19 mouse cellular contexts compared by ENCODE assay signal in genomic region chr12:32109201-32109600, GRCm38 (mm10). TPM values are rescaled to one million over a fixed set of nuclear protein-coding genes. Genes with fewer than 3 reads are reported as not detected.
DNase-seq lines count a peak whose midpoint lies in the region; ATAC-seq and TF ChIP-seq lines count a peak whose summit lies in the region.
"Had no signal": no experiment of that assay in that cellular context is flagged by ENCODE, and none has a peak within 500 bp of the region (broad histone marks: within the 10 kb centered on the region; RNA-seq: fewer than 3 reads in every experiment).

No protein-coding gene starts in this region.

- no peak for ATAC-seq in lung, postnatal 0 days
- no peak for ATAC-seq in liver, embryonic 15.5 days (ENCODE audit: insufficient read depth)
- ATAC-seq in kidney, embryonic 16.5 days (ENCODE audit: low FRiP score, low TSS enrichment) = no peak
- ATAC-seq in intestine, embryonic 16.5 days = no peak
- ATAC-seq: forebrain, embryonic 14.5 days; intestine, embryonic 15.5 days; midbrain, embryonic 13.5 days had no signal

- WGBS in lung, postnatal 0 days = 76% methylated on average over 8 of the region's 8 CpGs
- 79% methylated on average over 8 of the region's 8 CpGs for WGBS in liver, embryonic 15.5 days (ENCODE audit: insufficient replicate concordance)
- WGBS in kidney, embryonic 16.5 days = 91% methylated on average over 8 of the region's 8 CpGs
- 93% methylated on average over 8 of the region's 8 CpGs for whole genome bisulfite sequencing in intestine, embryonic 16.5 days

- H3K4me2 ChIP-seq in lung, postnatal 0 days (replicated peaks; ENCODE audit: low read depth, low read length) = no peak overlapping the region
- H3K4me2 ChIP-seq in liver, embryonic 15.5 days = no peak overlapping the region
- H3K4me2 ChIP-seq in kidney, embryonic 16.5 days (replicated peaks; ENCODE audit: low read depth, low read length) = no peak overlapping the region
- H3K4me2 ChIP-seq in intestine, embryonic 16.5 days (ENCODE audit: low read depth, low read length) = no peak overlapping the region
- H3K4me2 ChIP-seq: heart, embryonic 15.5 days; intestine, embryonic 15.5 days; midbrain, embryonic 13.5 days had no signal

- TF ChIP-seq CTCF in lung, postnatal 0 days (IDR thresholded peaks at IDR 0.05) = no peak

- no peaks in the 10 kb centered on the region for H3K9me3 ChIP-seq in lung, postnatal 0 days (ENCODE audit: low read length)
- no peaks in the 10 kb centered on the region for H3K9me3 ChIP-seq in liver, embryonic 15.5 days (replicated peaks)
- H3K9me3 ChIP-seq in kidney, embryonic 16.5 days (ENCODE audit: low read length) = no peaks in the 10 kb centered on the region
- no peaks in the 10 kb centered on the region for H3K9me3 ChIP-seq in intestine, embryonic 16.5 days (ENCODE audit: control insufficient read depth, low read length)
- H3K9me3 ChIP-seq: embryonic facial prominence, embryonic 10.5 days; heart, embryonic 15.5 days; hindbrain, embryonic 10.5 days; intestine, embryonic 15.5 days; midbrain, embryonic 13.5 days had no signal

- H3K9ac ChIP-seq in lung, postnatal 0 days (replicated peaks; ENCODE audit: low read depth) = no peak overlapping the region
- 0 out of 2 replicates have a peak overlapping the region, but pooled peaks have one; percentile 5 for H3K9ac ChIP-seq in liver, embryonic 15.5 days
- no peak overlapping the region for H3K9ac ChIP-seq in kidney, embryonic 16.5 days (replicated peaks; ENCODE audit: low read length)
- H3K9ac ChIP-seq in intestine, embryonic 16.5 days (ENCODE audit: low read depth, low read length) = no peak overlapping the region
- H3K9ac ChIP-seq: heart, embryonic 15.5 days; intestine, embryonic 15.5 days; midbrain, embryonic 13.5 days had no signal

- TF ChIP-seq EP300 in lung, postnatal 0 days (IDR thresholded peaks at IDR 0.05) = no peak

- H3K27me3 ChIP-seq in lung, postnatal 0 days (replicated peaks; ENCODE audit: insufficient read depth, low read length) = no peaks in the 10 kb centered on the region
- no peaks in the 10 kb centered on the region for H3K27me3 ChIP-seq in liver, embryonic 15.5 days
- H3K27me3 ChIP-seq in kidney, embryonic 16.5 days (ENCODE audit: insufficient read depth, low read length) = no peaks in the 10 kb centered on the region
- H3K27me3 ChIP-seq in intestine, embryonic 16.5 days (replicated peaks; ENCODE audit: control insufficient read depth, insufficient read depth, low read length) = no peaks in the 10 kb centered on the region
- H3K27me3 ChIP-seq: heart, embryonic 15.5 days; intestine, embryonic 15.5 days; midbrain, embryonic 13.5 days had no signal

- DNase-seq in lung, postnatal 36 days = peak; percentile 51
- DNase-seq in lung, postnatal 0 days (ENCODE audit: low spot score) = no peak
- DNase-seq in adrenal gland, adult (ENCODE audit: inconsistent age in 2 of 2, low spot score in 1 of 2) = peak; percentile 90 to 95
- DNase-seq in adrenal gland, postnatal 25 days = peak; percentile 65
- DNase-seq in retina, postnatal 1 day = no peak
- DNase-seq: cerebellum, adult 11-12 months; cerebellum, postnatal 36 days; thymus, postnatal 4 days had no signal

- no peaks in the 10 kb centered on the region for H3K4me1 ChIP-seq in lung, postnatal 0 days (ENCODE audit: insufficient read depth, low read depth, low read length)
- peaks cover 93% of the 10 kb centered on the region for H3K4me1 ChIP-seq in liver, embryonic 15.5 days (replicated peaks)
- peaks cover 9% of the 10 kb centered on the region; the same call in 1 of the 2 replicates for H3K4me1 ChIP-seq in kidney, embryonic 16.5 days (ENCODE audit: insufficient read depth, low read length)
- H3K4me1 ChIP-seq in intestine, embryonic 16.5 days (ENCODE audit: control insufficient read depth, insufficient read depth, low read length) = peaks cover 4% of the 10 kb centered on the region; the same call in 1 of the 2 replicates
- H3K4me1 ChIP-seq: midbrain, embryonic 13.5 days had no signal

- no peak overlapping the region for H3K4me3 ChIP-seq in lung, postnatal 0 days (ENCODE audit: low read depth, low read length)
- no peak overlapping the region for H3K4me3 ChIP-seq in liver, embryonic 15.5 days (replicated peaks)
- H3K4me3 ChIP-seq in kidney, embryonic 16.5 days (ENCODE audit: low read length) = no peak overlapping the region
- H3K4me3 ChIP-seq in intestine, embryonic 16.5 days (ENCODE audit: low read length) = no peak overlapping the region
- H3K4me3 ChIP-seq: embryonic facial prominence, embryonic 10.5 days; heart, embryonic 15.5 days; hindbrain, embryonic 10.5 days; intestine, embryonic 15.5 days; layer of hippocampus, adult 2 months; midbrain, embryonic 13.5 days had no signal

- H3K36me3 ChIP-seq in lung, postnatal 0 days (ENCODE audit: insufficient read depth, low read length) = no peaks in the 10 kb centered on the region
- H3K36me3 ChIP-seq in liver, embryonic 15.5 days (replicated peaks) = peaks cover 60% of the 10 kb centered on the region
- no peaks in the 10 kb centered on the region for H3K36me3 ChIP-seq in kidney, embryonic 16.5 days (ENCODE audit: insufficient read depth, low read length)
- H3K36me3 ChIP-seq in intestine, embryonic 16.5 days (ENCODE audit: control insufficient read depth, insufficient read depth, low read length) = no peaks in the 10 kb centered on the region
- H3K36me3 ChIP-seq: embryonic facial prominence, embryonic 10.5 days; heart, embryonic 15.5 days; hindbrain, embryonic 10.5 days; intestine, embryonic 15.5 days; midbrain, embryonic 13.5 days had no signal

- no peak overlapping the region for H3K27ac ChIP-seq in lung, postnatal 0 days (ENCODE audit: low read length)
- H3K27ac ChIP-seq in liver, embryonic 15.5 days (replicated peaks) = peak overlapping the region; percentile 96
- H3K27ac ChIP-seq in kidney, embryonic 16.5 days (ENCODE audit: low read length) = no peak overlapping the region
- no peak overlapping the region for H3K27ac ChIP-seq in intestine, embryonic 16.5 days (ENCODE audit: low read length)
- H3K27ac ChIP-seq: embryonic facial prominence, embryonic 10.5 days; heart, embryonic 15.5 days; hindbrain, embryonic 10.5 days; intestine, embryonic 15.5 days; kidney, postnatal 0 days; layer of hippocampus, adult 2 months; midbrain, embryonic 13.5 days had no signal

RNA-seq across cellular contexts. Expression of gene Prkar2b, which starts 48.1 kb away (rescaled TPM):
- 11.0 and 13.3 TPM in 2 replicates for polyA plus RNA-seq in lung, postnatal 0 days (2015; fragmentation: Nextera tagmentation; extraction: Ambion mirVana)
- total RNA-seq in adrenal gland, postnatal 25 days (2021) = 295 and 386 TPM in 2 replicates
- 66.8 and 70.4 TPM in 2 replicates for polyA plus RNA-seq in liver, embryonic 15.5 days (2015; fragmentation: Nextera tagmentation; extraction: Ambion mirVana)
- 17.4 and 18.7 TPM in 2 replicates for polyA plus RNA-seq in kidney, embryonic 16.5 days (2015; fragmentation: Nextera tagmentation; extraction: Ambion mirVana)
- polyA plus RNA-seq in intestine, embryonic 16.5 days (2015; fragmentation: Nextera tagmentation; extraction: Ambion mirVana) = 11.5 and 12.7 TPM in 2 replicates

Comparison
In these comparisons a context has a peak if more than half of its experiments do, and no peak if none do; other contexts are left out.
1. DNase-seq: peak in lung, postnatal 36 days (single experiment), adrenal gland, adult (2 of 2) and adrenal gland, postnatal 25 days (single experiment); none in lung, postnatal 0 days (single experiment) and retina, postnatal 1 day (single experiment).